Mouse (Mus musculus) midbrain, embryonic 16.5 days (tissue): ENCODE results near the gene Nostrin. TPM values are rescaled to one million over a fixed set of nuclear protein-coding genes. Genes with fewer than 3 reads are reported as not detected.

ENCODE experiments used
- ATAC-seq: fragments of 200-750 bp; cut with Nextera tagmentation; 2 replicates; pipeline ENCODE4 v1.8.0; 2017; ENCODE audit warnings: moderate TSS enrichment
- H3K27ac ChIP-seq: fragments of 300-500 bp; sonication (generic); 2 replicates; pipeline ENCODE4 v1.5.1; 2014; ENCODE audit warnings: mild to moderate bottlenecking, low read length, mixed read lengths
- H3K27me3 ChIP-seq: fragments of 300-500 bp; sonication (generic); 2 replicates; pipeline ENCODE4 v1.6.1; 2014; ENCODE audit warnings: low read depth, low read length, mixed read lengths; ENCODE audit not compliant: control insufficient read depth, insufficient read depth
- H3K36me3 ChIP-seq: fragments of 300-500 bp; sonication (generic); 2 replicates; pipeline ENCODE4 v1.6.1; 2014; ENCODE audit warnings: mild to moderate bottlenecking, low read length, moderate library complexity, mixed read lengths; ENCODE audit not compliant: control insufficient read depth, insufficient read depth
- H3K4me1 ChIP-seq: fragments of 300-500 bp; sonication (generic); 2 replicates; pipeline ENCODE4 v1.6.1; 2014; ENCODE audit warnings: mild to moderate bottlenecking, low read length, mixed read lengths; ENCODE audit not compliant: control insufficient read depth, insufficient read depth
- H3K4me2 ChIP-seq: fragments of 300-500 bp; sonication (generic); 2 replicates; pipeline ENCODE4 v1.6.1; 2014; ENCODE audit warnings: mild to moderate bottlenecking, low read length, mixed read lengths
- H3K4me3 ChIP-seq: fragments of 300-500 bp; sonication (generic); 2 replicates; pipeline ENCODE4 v1.5.1; 2014; ENCODE audit warnings: low read depth, mild to moderate bottlenecking, low read length, moderate library complexity, mixed read lengths
- H3K9ac ChIP-seq: fragments of 300-500 bp; sonication (generic); 2 replicates; pipeline ENCODE4 v1.6.1; 2014; ENCODE audit warnings: low read depth, low read length, mixed read lengths
- H3K9me3 ChIP-seq: fragments of 300-500 bp; sonication (generic); replicated peaks from 2 replicates; pipeline ENCODE4 v1.6.1; 2014; ENCODE audit warnings: mild to moderate bottlenecking, low read length, mixed read lengths; ENCODE audit not compliant: control insufficient read depth, poor library complexity, severe bottlenecking
- WGBS: fragments of 180-500 bp; shearing (Covaris S2); extraction: QIAGEN DNeasy Blood & Tissue Kit; methylation state at CpG from one replicate; pipeline ENCODE4 v1.1.7; 2014; 5-methylcytosine and 5-hydroxymethylcytosine counted together
- polyA plus RNA-seq: library from polyadenylated mRNA; unstranded; fragments of >200 nt; fragmentation: Nextera tagmentation; extraction: Ambion mirVana; gene quantifications from 2 replicates; pipeline ENCODE4 v1.2.1, GENCODE M21; 2015

Gene Nostrin
- polyA plus RNA-seq, 1 experiment from 2014 or later = 2.0 TPM

DNA sequence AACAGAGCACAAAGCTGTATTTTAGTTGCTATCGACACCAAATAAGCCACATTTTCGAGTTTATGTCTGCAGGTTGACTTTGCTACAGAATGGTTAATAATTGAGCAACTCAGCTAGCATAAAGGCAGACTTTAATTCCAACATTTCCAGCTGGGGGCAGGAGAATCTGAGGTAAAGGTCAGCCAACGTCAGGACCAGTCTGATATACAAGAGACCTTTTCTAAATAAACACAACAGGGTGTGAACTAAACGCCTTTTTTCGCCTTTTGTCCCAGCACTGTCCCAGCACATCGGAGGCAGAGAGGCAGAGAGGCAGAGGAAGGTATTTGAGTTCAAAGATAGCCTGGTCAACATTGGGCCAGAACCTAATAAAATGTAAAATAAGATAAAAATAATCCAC lies 69.6 kb downstream of the Nostrin start:
- Histone ChIP-seq H3K9me3 (no peaks in the 10 kb centered on the region), H3K4me3 (peak overlapping the region; percentile 82), H3K9ac (no peak overlapping the region), H3K27ac (no peak overlapping the region), H3K4me2 (peak overlapping the region; percentile 98), H3K36me3 (no peaks in the 10 kb centered on the region), H3K27me3 (no peaks in the 10 kb centered on the region), H3K4me1 (peaks cover 6% of the 10 kb centered on the region; the same call in 1 of the 2 replicates)
- no peak for ATAC-seq
- WGBS = 22% methylated on average over 6 of the region's 6 CpGs

- Histone ChIP-seq H3K4me1 (peaks cover 6% of the 10 kb centered on the region; the same call in 1 of the 2 replicates), H3K36me3 (no peaks in the 10 kb centered on the region), H3K9me3 (no peaks in the 10 kb centered on the region), H3K27ac (no peak within 1 kb of the TSS), H3K4me2 (peak within 1 kb of the TSS; percentile 98), H3K4me3 (peak within 1 kb of the TSS; percentile 82), H3K27me3 (no peaks in the 10 kb centered on the region), H3K9ac (peak within 1 kb of the TSS; percentile 68)
- 0% methylated on average over 46 of the region's 46 CpGs for WGBS
- peak; percentile 100 for ATAC-seq
Observed at GRCm38 (mm10) chr2:69205791-69206351, 70.3 kb downstream of the Nostrin start, which contains the start of gene Spc25. Spc25 (minus strand) TSS chr2:69206194.

GRCm38 (mm10) chr2:69206523-69206922 lies 70.9 kb downstream of the Nostrin start:
- ATAC-seq = no peak
- Histone ChIP-seq H3K4me3 (no peak overlapping the region), H3K4me2 (no peak overlapping the region; the same call in 1 of the 2 replicates), H3K9me3 (no peaks in the 10 kb centered on the region), H3K36me3 (no peaks in the 10 kb centered on the region), H3K4me1 (peaks cover 6% of the 10 kb centered on the region; the same call in 1 of the 2 replicates), H3K9ac (no peak overlapping the region), H3K27ac (no peak overlapping the region), H3K27me3 (no peaks in the 10 kb centered on the region)
- 23% methylated on average over 7 of the region's 7 CpGs for WGBS

DNA sequence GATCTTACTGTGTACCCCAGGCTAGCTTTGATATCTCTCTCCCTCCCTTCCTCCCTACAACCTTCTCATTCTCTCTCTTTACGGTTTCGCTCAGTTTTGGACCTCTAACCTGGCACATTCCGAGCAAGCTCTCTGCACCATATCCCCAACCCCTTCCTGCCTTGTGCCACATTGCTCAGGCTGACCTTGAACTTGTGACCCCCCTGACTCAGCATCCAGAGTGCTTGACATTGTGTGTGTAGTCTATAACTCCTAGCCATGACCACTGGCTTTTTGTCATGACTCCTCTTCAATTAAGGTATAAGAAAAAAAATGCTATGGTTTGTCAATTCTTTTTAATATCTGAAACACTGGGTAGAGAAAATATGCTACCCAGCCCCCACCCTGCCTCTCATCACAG lies 74.1 kb downstream of the Nostrin start:
- no peak for ATAC-seq
- Histone ChIP-seq H3K4me3 (no peak overlapping the region), H3K4me2 (no peak overlapping the region), H3K27me3 (no peaks in the 10 kb centered on the region), H3K27ac (no peak overlapping the region), H3K4me1 (peaks cover 6% of the 10 kb centered on the region; the same call in 1 of the 2 replicates), H3K9ac (no peak overlapping the region), H3K36me3 (no peaks in the 10 kb centered on the region), H3K9me3 (no peaks in the 10 kb centered on the region)
- 98% methylated on average over 3 of the region's 3 CpGs for WGBS

DNA sequence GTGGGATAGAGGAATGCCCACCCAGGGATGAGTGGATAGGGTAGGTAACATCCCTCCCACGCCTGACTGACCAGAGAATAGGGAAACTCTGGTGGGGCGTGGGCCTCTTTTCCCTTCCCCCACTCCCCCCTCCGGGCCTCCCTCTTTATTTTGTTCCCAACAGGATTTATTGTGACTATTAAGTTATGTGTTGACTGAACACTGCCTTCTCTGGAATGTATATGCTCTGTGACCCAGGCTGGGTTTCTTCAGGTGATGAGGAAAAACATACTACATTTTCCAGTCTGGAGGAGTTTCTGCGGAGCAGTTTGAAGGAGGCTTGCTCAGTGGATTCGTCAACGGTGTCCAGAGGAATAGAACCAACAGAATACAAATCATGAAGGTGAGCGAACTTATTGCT lies 75.2 kb downstream of the Nostrin start, which contains the start of gene G6pc2:
TSS of gene G6pc2 (plus strand) at position 301 of the 400 bp plus-strand sequence.
- Histone ChIP-seq H3K27me3 (no peaks in the 10 kb centered on the region), H3K9me3 (no peaks in the 10 kb centered on the region), H3K36me3 (no peaks in the 10 kb centered on the region), H3K4me1 (no peaks in the 10 kb centered on the region; the same call in 1 of the 2 replicates), H3K4me3 (no peak within 1 kb of the TSS), H3K9ac (no peak within 1 kb of the TSS), H3K4me2 (no peak within 1 kb of the TSS), H3K27ac (no peak within 1 kb of the TSS)
- no peak for ATAC-seq
- WGBS = 81% methylated on average over 7 of the region's 7 CpGs

GRCm38 (mm10) chr2:69212652-69213051 lies 77.1 kb downstream of the Nostrin start:
- ATAC-seq = no peak
- WGBS = 64% methylated on average over 10 of the region's 10 CpGs
- Histone ChIP-seq H3K27me3 (no peaks in the 10 kb centered on the region), H3K27ac (no peak overlapping the region), H3K36me3 (no peaks in the 10 kb centered on the region), H3K9ac (no peak overlapping the region), H3K4me1 (no peaks in the 10 kb centered on the region), H3K9me3 (no peaks in the 10 kb centered on the region), H3K4me3 (no peak overlapping the region), H3K4me2 (no peak overlapping the region)

DNA sequence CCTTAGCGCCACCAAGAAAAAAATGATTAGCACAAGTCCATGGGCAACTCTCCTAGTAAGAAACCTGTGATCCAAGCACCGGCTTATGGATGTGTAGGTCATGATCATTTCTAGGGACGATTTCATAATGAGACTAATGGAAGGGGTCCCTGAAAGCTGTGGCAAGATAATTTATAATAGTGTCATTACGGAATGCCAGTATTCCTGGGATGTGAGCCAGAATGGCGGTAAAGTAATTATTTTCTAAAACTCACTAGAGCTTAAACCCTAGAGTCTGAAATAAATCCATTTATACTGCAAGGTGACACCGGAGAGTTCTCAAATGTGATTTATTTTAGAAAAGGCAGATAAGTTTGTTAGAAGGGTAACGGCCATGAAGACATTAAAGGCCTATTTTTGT lies 79.6 kb downstream of the Nostrin start:
- H3K4me3 ChIP-seq = no peak overlapping the region
- 77% methylated on average over 7 of the region's 7 CpGs for WGBS
- no peak overlapping the region for H3K9ac ChIP-seq
- H3K27ac ChIP-seq = no peak overlapping the region
- no peaks in the 10 kb centered on the region for H3K9me3 ChIP-seq
- H3K36me3 ChIP-seq = no peaks in the 10 kb centered on the region
- H3K27me3 ChIP-seq = no peaks in the 10 kb centered on the region
- H3K4me2 ChIP-seq = no peak overlapping the region
- no peaks in the 10 kb centered on the region for H3K4me1 ChIP-seq
- ATAC-seq = no peak

- Histone ChIP-seq H3K4me3 (no peak overlapping the region), H3K4me2 (no peak overlapping the region), H3K27me3 (no peaks in the 10 kb centered on the region), H3K9ac (no peak overlapping the region), H3K36me3 (no peaks in the 10 kb centered on the region), H3K27ac (no peak overlapping the region), H3K9me3 (no peaks in the 10 kb centered on the region), H3K4me1 (no peaks in the 10 kb centered on the region)
- ATAC-seq = no peak
- WGBS = 27% methylated on average over 5 of the region's 5 CpGs
Observed at GRCm38 (mm10) chr2:69221868-69222416, 86.3 kb downstream of the Nostrin start.

- no peak overlapping the region for H3K27ac ChIP-seq
- no peak overlapping the region for H3K9ac ChIP-seq
- H3K4me3 ChIP-seq = no peak overlapping the region
- H3K27me3 ChIP-seq = no peaks in the 10 kb centered on the region
- no peak overlapping the region for H3K4me2 ChIP-seq
- no peaks in the 10 kb centered on the region for H3K4me1 ChIP-seq
- H3K9me3 ChIP-seq = no peaks in the 10 kb centered on the region
- WGBS = 73% methylated on average over 10 of the region's 10 CpGs
- ATAC-seq = no peak
- H3K36me3 ChIP-seq = no peaks in the 10 kb centered on the region
Observed at GRCm38 (mm10) chr2:69222815-69223214, 87.2 kb downstream of the Nostrin start.
